Mouse (Mus musculus) bone marrow, adult 2 months (tissue): ENCODE measurements around the gene Dtx3l.

Experiments used
- CTCF ChIP-seq: fragments of 200-500 bp; IDR thresholded peaks from 2 replicates; pipeline ENCODE4 v1.5.1; 2011; ENCODE audit warnings: low read length, control low read depth; ENCODE audit not compliant: control insufficient read depth, insufficient read depth
- POLR2A ChIP-seq: fragments of 200-500 bp; IDR thresholded peaks from 2 replicates; pipeline ENCODE4 v1.6.1; 2011; ENCODE audit warnings: low read depth, mild to moderate bottlenecking, control low read depth, low read length, borderline replicate concordance; ENCODE audit not compliant: control insufficient read depth

GRCm38 (mm10) chr16:35932179-35933055, 6.5 kb downstream of the Dtx3l start:
- no peak for TF ChIP-seq POLR2A
- no peak for TF ChIP-seq CTCF
